Mouse (Mus musculus) heart, adult 8-10 months (tissue): Measurements from ENCODE around the gene Tnfsf9. TPM values are rescaled to one million over a fixed set of nuclear protein-coding genes. Genes with fewer than 3 reads are reported as not detected.
"Not testable (repeated sequence)": the region's sequence is repeated elsewhere in the genome, so short reads cannot be mapped to it uniquely, and the experiment has no call there.

ENCODE experiments used
- DNase-seq: peaks from one replicate; pipeline ENCODE4 v3.0.0; 2022; ENCODE audit warnings: low spot score
- total RNA-seq, 4 experiments: library from RNA; stranded (reverse); gene quantifications; 2 replicates each; pipeline ENCODE4 v1.2.4; 2022

The Tnfsf9 gene
- total RNA-seq, 4 experiments from 2014 or later: 0.25 to 0.83 (median 0.43) TPM

DNA sequence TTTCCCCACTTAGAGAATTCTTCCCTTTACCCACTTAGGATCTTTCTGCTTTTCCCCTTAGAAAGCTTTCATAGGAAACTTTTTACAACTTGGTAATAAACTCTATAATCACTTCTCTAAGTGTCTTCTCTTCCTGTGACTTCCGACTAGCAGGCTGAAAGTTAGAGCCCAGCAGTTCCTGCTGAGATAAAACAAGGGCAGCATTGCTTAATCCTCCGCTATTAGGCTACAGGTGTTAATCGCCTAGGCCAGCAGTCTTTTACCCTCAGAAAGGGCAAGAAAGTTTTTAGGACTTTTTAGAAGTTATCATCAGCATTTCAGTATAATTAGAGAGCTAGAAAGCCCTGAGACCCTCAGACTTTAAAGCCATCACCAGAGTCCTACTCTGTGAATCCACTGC is 28.9 kb downstream of the Tnfsf9 start:
- not testable (repeated sequence) for DNase-seq

DNA sequence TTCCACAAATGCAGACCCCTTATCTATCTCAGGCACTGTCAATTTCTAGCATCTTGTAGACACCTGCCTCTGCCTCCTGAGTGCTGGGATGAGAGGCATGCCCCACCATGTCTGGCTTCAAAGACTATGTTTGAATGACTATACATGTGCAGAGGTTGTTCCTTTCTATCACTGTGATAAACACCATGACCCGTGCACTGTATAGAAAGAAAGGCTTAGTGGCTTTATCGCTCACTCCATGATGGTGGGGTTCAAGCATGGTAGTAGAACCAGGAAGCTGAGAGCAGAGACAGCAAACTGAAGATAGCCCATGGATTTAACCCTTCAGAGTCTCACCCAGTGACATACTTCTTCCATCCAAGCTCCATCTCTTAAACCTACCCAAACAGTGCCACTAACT is 29.6 kb downstream of the Tnfsf9 start:
- DNase-seq: no peak

DNA sequence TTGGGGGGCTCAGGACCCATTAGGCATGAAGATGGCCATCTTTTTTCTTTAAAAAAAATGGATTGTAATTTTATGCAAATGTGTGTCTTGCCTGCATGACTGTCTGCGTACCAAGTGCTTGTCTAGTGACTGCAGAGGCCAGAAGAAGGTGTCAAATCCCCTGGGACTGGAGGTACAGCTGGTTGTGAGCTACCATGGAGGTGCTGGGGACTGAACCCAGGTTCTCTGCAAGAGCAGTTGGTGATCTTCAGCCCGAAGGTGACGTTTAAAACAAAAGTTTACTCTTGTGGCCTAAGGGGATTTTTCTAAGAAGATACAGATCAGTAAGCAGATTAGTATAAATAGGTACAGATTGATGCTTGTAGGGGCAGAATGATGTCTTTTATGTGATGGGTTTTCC is 30.5 kb downstream of the Tnfsf9 start:
- DNase-seq: no peak

DNA sequence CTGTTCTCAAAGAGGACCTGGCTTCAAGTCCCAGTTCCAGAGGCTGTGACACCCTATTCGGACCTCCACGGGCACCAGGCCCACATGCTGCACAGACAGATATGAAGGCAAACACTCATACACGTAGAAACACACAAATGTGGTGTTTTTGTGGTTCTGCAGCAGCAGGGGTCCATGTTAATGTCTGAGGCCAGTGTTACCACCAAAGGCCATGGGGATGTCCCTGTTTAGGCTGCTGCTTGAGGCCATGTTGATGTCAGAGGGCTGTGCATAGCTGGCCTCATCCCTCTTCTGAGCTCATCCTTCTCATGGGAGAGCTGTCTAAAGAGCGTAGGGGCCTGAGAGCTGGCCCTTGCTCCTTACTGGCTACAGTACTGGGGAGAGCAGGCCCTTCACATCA is 33.6 kb downstream of the Tnfsf9 start:
- DNase-seq: no peak

DNA sequence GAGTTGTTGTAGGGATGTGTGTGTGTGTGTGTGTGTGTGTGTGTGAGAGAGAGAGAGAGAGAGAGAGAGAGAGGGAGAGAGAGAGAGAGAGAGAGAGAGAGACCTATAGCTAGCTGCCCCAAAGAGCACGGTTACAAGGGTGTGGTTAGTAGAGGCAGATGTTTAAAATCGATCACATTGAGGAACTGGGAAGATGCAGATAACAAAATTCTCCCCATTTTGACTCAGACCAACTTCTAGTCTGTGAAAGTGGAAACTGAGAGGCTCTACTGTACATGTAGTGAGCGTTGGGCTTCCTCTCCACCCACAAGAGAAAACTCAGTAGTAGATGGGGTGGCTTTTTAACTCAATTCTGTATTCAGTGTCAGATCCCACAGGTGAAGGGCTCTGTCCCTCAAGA is 34.6 kb downstream of the Tnfsf9 start:
- no peak for DNase-seq

DNA sequence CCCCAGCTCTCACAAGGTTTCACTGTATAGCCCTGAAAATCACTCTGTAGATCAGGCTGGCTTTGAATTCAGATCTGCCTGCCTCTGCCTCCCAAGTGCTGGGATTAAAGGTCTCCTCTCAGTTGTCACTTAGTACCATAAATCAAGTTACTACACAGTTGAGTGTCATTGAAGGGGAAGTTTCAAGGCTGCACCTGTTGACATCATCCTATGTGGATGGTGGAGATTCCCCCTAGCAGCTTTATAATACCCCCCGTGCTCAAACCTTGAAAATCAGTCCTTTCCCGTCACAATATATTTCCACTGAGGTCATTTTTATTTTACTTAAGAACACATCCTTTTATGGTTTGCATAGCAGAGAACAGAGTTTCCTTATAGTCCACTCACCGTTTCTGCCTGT is 38.6 kb downstream of the Tnfsf9 start:
- no peak for DNase-seq

DNA sequence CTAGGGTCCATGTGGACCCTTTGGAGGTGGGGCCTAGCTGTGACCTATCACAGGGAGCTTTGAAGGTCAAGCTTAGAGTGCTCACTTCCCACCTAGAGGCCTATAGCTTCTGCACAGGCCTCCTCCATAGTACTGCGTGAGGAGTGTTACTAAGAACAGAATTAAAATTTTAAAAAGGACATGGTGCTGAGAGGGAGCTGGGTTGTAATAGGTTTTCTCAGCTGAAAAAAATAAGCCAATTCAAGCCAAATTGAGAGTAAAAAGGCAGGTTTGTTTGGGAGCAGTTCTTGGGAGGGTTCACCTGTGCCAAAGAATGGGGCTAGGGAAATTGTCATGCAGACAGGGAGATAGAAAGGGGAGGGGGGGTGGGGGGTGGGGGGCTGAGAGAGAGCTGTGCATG is 40.0 kb downstream of the Tnfsf9 start:
- DNase-seq: no peak

DNA sequence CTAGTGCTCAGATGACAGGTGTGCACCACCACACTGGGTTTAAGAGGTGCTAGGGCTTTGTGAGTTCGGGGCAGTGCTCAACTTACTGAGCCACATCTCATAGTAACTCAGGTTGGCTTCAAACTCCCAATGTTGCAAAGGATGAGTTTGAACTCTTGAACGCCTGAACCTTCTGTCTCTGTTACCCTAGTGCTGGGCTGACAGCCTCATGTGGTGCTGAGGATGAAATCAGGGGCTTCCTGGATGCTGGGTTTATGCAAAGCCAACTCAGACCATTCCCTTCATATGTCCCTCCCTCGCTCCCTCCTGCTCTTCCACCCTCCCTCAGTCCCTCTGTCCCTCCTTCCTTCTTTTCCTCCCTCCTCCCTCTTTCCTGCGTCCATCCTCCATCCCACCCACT is 43.2 kb downstream of the Tnfsf9 start:
- DNase-seq: no peak

DNA sequence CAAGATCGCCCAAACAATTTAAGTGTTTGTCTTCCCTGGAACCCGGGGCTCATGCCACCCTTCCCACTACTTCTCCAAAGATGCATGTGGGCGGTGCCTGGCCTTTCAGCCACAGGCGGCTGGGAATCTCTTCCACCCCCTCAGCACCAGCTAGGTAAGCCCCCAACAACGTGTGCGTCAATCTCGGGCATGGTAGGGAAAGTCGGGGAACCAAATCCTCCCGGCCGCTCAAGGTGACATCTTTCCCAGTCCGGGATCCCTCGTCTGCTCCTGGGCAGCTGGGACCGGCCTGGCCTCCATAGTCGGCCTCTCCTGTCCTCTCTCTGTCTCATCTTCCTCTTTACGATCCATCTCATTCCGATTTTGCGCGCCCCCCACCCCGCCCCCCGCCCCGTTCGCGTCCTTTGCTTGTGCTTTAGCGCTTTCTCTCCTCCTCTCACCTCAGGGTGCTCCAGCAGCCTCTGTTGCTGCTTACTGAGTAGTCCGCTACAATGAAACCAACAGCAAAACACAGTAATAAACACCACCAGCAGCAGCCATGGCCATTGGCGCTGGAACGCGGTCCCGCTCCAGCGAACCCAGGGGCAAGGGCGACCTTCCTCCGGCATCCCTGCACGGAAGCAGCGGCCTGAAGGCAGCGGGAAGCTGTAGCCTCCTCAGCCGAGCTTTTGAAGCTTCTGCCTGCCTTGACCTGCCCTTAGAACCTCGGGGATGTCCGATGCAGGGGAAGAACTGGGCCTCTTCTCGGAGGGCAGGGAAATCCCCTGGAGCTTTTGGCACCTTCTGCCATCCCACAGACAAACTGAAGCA is 44.1 kb downstream of the Tnfsf9 start, which contains the start of gene Cd70:
Gene Cd70 (minus strand): TSS at position 784 of the 810 bp plus-strand sequence.
- DNase-seq: no peak

DNA sequence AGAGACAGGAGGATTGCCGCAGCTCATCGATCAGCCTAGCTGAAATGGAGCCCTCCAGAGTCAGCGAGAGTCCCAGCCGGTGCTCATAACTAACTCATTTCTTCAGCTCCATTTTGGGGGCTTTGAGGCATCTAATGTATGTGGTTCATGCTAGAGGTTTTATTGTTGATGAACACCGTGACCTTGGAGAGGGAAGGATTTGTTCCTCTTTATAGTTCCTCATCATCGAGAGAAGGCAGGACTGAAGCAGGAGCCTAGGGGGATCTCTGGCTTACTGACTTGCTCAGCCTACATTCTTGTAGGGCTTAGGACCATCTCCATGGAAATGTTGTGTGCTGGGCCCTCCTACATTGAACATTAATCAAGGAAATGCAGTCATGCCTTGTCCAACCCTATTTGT is 47.9 kb downstream of the Tnfsf9 start:
- no peak for DNase-seq

DNA sequence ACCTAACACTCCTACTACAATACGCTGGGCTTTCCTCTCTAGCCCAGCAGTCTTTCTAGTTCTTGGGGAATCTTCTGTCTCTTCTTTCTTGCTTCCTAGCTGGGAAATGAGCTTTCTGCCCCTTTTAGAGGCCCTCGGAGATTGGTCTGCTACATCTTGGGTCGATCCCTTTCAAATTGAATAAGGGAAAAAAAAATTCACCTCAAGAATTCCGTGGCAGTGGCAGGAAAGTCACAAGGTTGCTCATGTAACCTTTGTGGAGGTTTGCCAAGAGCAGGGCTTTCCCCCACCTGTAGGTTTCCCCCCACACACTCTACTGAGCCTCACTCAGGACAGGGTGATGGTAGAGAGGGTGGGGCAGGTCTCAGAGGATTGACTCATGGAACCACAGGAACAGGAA is 48.7 kb downstream of the Tnfsf9 start:
- DNase-seq: no peak

Other genes with a start within 250 kb of the Tnfsf9 start
- gene Acsbg2, start 230.9 kb upstream of the Tnfsf9 start, total RNA-seq: not detected
- gene 1700061G19Rik, start 229.8 kb upstream of the Tnfsf9 start, total RNA-seq: not detected
- 10 to 100 TPM; 23.3 to 26.9 (median 26.4) TPM for gene Mllt1, start 169.9 kb upstream of the Tnfsf9 start, total RNA-seq
- gene Acer1, start 123.2 kb upstream of the Tnfsf9 start, total RNA-seq: not detected
- gene Clpp, start 115.0 kb upstream of the Tnfsf9 start, total RNA-seq: 10 to 100 TPM; 77.9 to 82.7 (median 80.2) TPM
- 10 to 100 TPM; 68.0 to 76.3 (median 74.3) TPM for gene Alkbh7, start 108.0 kb upstream of the Tnfsf9 start, total RNA-seq
- gene Pspn, start 105.3 kb upstream of the Tnfsf9 start, total RNA-seq: not detected
- 10 to 100 TPM; 17.7 to 25.1 (median 20.6) TPM for gene Gtf2f1, start 94.0 kb upstream of the Tnfsf9 start, total RNA-seq
- under 1 TPM in 2 of 4 experiments, not detected in 2; 0.37 to 0.60 TPM for gene Gm17949, start 93.9 kb upstream of the Tnfsf9 start, total RNA-seq
- 10 to 100 TPM; 35.0 to 47.6 (median 38.6) TPM for gene Khsrp, start 73.8 kb upstream of the Tnfsf9 start, total RNA-seq
- gene Slc25a41, start 63.7 kb upstream of the Tnfsf9 start, total RNA-seq: not detected
- gene Crb3, start 46.2 kb upstream of the Tnfsf9 start, total RNA-seq: under 1 TPM in 2 of 4 experiments, not detected in 2; 0.23 to 0.72 TPM
- 10 to 100 TPM; 64.7 to 74.7 (median 70.4) TPM for gene Slc25a23, start 45.5 kb upstream of the Tnfsf9 start, total RNA-seq
- 1 to 10 TPM in 2 of 4 experiments, under 1 TPM in 2; 0.90 to 1.6 (median 1.2) TPM for gene Dennd1c, start 26.8 kb upstream of the Tnfsf9 start, total RNA-seq
- gene Tubb4a, start 17.5 kb upstream of the Tnfsf9 start, total RNA-seq: 1 to 10 TPM; 1.1 to 1.7 (median 1.4) TPM
- gene Cd70, start 44.5 kb downstream of the Tnfsf9 start, total RNA-seq: not detected
- gene Tnfsf14, start 88.9 kb downstream of the Tnfsf9 start, total RNA-seq: under 1 TPM in 1 of 4 experiments, not detected in 3; 0.20 TPM
- 100 to 1,000 TPM in 2 of 4 experiments, 10 to 100 TPM in 2; 65.8 to 155 (median 120) TPM for gene C3, start 122.8 kb downstream of the Tnfsf9 start, total RNA-seq
- gene Gpr108, start 143.1 kb downstream of the Tnfsf9 start, total RNA-seq: 10 to 100 TPM; 29.1 to 35.0 (median 31.0) TPM
- 100 to 1,000 TPM; 117 to 154 (median 134) TPM for gene Trip10, start 144.1 kb downstream of the Tnfsf9 start, total RNA-seq
- gene Vav1, start 173.8 kb downstream of the Tnfsf9 start, total RNA-seq: 1 to 10 TPM; 1.1 to 1.9 (median 1.4) TPM